Mouse (Mus musculus) CH12.LX (cell line): ENCODE results near the gene A630001G21Rik.

Experiments
- POLR2A ChIP-seq: IDR thresholded peaks from 2 replicates; pipeline ENCODE4 v1.6.1; 2011; ENCODE audit warnings: low read depth, mild to moderate bottlenecking, improper control_type of control experiment, low read length
- POLR2AphosphoS2 ChIP-seq: IDR thresholded peaks from 2 replicates; pipeline ENCODE4 v1.6.1; 2011; ENCODE audit warnings: low read depth, low read length, improper control_type of control experiment

- TF ChIP-seq POLR2AphosphoS2 (no peak), POLR2A (no peak)
Observed at GRCm38 (mm10) chr1:85767754-85768153, 10.7 kb downstream of the A630001G21Rik start.
